Mouse (Mus musculus): ENCODE results near the gene Hemgn.

- TF ChIP-seq CTCF (IDR thresholded peaks at IDR 0.05; ENCODE audit: control insufficient read depth, insufficient read depth, insufficient read length) (no peak), USF1 (IDR thresholded peaks at IDR 0.05; ENCODE audit: low read depth) (no peak), MAX (IDR thresholded peaks at IDR 0.05) (no peak), MYOG (IDR thresholded peaks at IDR 0.05; ENCODE audit: control insufficient read depth, extremely low read depth, insufficient read length) (no peak), MYOD1 (IDR thresholded peaks at IDR 0.05; ENCODE audit: control insufficient read depth, insufficient read length, low read depth) (no peak), CEBPB (IDR thresholded peaks at IDR 0.05; ENCODE audit: low read depth) (no peak), FOSL1 (IDR thresholded peaks at IDR 0.05; ENCODE audit: insufficient read depth, low read length, poor library complexity, severe bottlenecking) (no peak)
These were observed 6.2 kb downstream of the Hemgn start for GRCm38 (mm10) chr4:46406966-46407703.

All from C2C12 (cell line).